Mouse (Mus musculus): ENCODE data around the gene Cdk10.

GRCm38 (mm10) chr8:123235520-123236497, 11.2 kb downstream of the Cdk10 start, which contains the start of gene Spata2l:
- no peak for TF ChIP-seq ZNF384 (IDR thresholded peaks at IDR 0.05; ENCODE audit: low read depth, low read length)
- no peak for TF ChIP-seq EP300 (IDR thresholded peaks at IDR 0.05; ENCODE audit: low read length)
- TF ChIP-seq TCF12 (IDR thresholded peaks at IDR 0.05; ENCODE audit: low read depth, low read length): no peak
- no peak for TF ChIP-seq GABPA (IDR thresholded peaks at IDR 0.05; ENCODE audit: insufficient replicate concordance, low read depth, low read length)
- peak; percentile 49; the same call in 1 of the 2 replicates for TF ChIP-seq POLR2A (IDR thresholded peaks at IDR 0.05; ENCODE audit: low read depth, low read length)
- no peak for TF ChIP-seq CHD2 (IDR thresholded peaks at IDR 0.05; ENCODE audit: low read length)
- TF ChIP-seq MAFK (IDR thresholded peaks at IDR 0.05; ENCODE audit: insufficient replicate concordance, low read length): no peak
- peak in 1 of 2 experiments; percentile 31; a peak in 2 of 4 replicates for TF ChIP-seq CTCF (conservative IDR thresholded peaks at IDR 0.05 in 1 of 2, IDR thresholded peaks at IDR 0.05 in 1 of 2; ENCODE audit: low read depth in 2 of 2, low read length in 2 of 2)

All from CH12.LX (cell line).